Mouse (Mus musculus): Measurements from ENCODE around the gene Ces2e. TPM values are rescaled to one million over a fixed set of nuclear protein-coding genes. Genes with fewer than 3 reads are reported as not detected.

Ces2e gene
- polyA plus RNA-seq (2014; fragmentation: Illumina TruSeq; extraction: RNeasy Lipid Tissue Mini Kit (QIAGEN cat#74804); ENCODE audit: low read depth, low replicate concordance): 126 TPM

DNA sequence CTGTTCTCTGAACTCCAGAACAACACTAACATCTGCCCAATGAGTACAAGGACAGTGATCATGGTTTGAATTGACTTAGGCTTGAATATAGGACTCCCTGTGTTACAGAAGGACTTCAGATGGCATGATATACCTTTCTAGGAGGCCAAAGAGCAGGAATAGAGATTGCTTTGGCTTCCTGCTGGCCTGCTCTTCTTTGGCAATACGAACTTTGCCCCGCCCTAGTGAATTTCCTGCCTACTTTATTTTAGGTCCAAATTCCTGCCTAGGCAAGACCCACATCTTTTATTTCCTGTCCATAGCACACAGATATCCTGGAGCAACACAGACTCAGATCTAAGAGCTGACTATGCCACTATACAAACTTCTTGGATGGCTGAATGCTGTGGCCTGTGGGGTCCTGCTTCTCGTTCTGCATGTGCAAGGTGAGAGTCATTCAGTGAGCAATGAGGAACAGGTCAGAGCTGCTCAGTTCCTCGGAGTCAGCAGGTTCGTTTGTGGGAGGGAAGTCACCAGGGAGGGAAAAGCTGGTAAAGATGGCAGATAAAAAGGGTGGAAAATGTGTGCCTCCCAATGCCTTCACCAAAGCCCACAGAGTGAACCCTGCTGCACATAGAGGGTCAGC, at the start of gene Ces2e:
Gene Ces2e (plus strand): TSS at position 289 of the 625 bp plus-strand sequence.

DNA sequence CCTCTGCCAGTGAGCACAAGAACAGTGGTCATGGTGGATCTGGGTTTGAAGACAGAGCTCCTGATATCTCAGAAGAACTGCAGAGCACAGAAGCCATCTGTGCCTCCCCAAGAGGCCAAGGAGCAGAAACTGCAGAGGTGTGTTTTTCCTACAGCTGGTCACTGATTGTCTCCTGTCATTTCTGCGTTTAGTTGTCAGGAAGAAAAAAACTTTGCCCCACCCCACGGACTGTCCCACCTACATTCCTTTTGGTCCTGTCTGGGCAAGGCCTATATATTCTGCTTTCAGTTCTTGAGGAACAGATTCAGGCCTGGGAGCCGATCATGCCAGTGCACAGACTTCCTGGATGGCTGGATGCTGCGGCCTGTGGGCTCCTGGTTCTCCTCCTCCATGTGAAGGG, 21.0 kb downstream of the Ces2e start, which contains the start of gene Ces2f:
Gene Ces2f (plus strand): TSS at position 301 of the 400 bp plus-strand sequence.

DNA sequence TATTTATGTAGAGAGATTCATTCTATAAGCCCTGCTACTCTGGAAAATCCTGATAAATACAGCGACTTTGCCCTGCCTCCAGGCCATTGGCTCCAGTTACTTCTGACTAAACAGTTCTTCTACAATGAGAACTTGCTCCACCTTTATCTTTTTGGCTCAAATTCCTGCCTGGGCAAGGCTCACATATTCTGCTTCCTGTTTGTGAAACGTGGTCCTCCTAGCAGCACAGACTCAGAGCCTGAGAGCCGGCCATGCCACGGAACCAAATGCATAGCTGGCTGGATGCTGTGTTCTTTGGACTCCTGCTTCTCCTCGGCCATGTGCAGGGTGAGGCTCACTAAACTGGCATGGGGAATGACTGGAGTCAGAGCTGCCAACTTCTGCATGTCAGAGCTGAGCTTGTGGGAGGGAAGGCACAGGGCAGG, 35.5 kb downstream of the Ces2e start, which contains the start of gene Ces2g:
Gene Ces2g (plus strand): TSS at position 182 of the 425 bp plus-strand sequence.

Other genes with a start within 250 kb of the Ces2e start
- 141 TPM for gene Ces2a, start 192.3 kb upstream of the Ces2e start, polyA plus RNA-seq (2014; fragmentation: Illumina TruSeq; extraction: RNeasy Lipid Tissue Mini Kit (QIAGEN cat#74804); ENCODE audit: low read depth, low replicate concordance)
- 0.42 TPM for gene Ces2b, start 94.7 kb upstream of the Ces2e start, polyA plus RNA-seq (2014; fragmentation: Illumina TruSeq; extraction: RNeasy Lipid Tissue Mini Kit (QIAGEN cat#74804); ENCODE audit: low read depth, low replicate concordance)
- 107 TPM for gene Ces2c, start 79.2 kb upstream of the Ces2e start, polyA plus RNA-seq (2014; fragmentation: Illumina TruSeq; extraction: RNeasy Lipid Tissue Mini Kit (QIAGEN cat#74804); ENCODE audit: low read depth, low replicate concordance)
- gene Ces2f, start 21.1 kb downstream of the Ces2e start, polyA plus RNA-seq (2014; fragmentation: Illumina TruSeq; extraction: RNeasy Lipid Tissue Mini Kit (QIAGEN cat#74804); ENCODE audit: low read depth, low replicate concordance): not detected
- gene Ces2g, start 35.5 kb downstream of the Ces2e start, polyA plus RNA-seq (2014; fragmentation: Illumina TruSeq; extraction: RNeasy Lipid Tissue Mini Kit (QIAGEN cat#74804); ENCODE audit: low read depth, low replicate concordance): 57.8 TPM
- gene Ces2h, start 74.6 kb downstream of the Ces2e start, polyA plus RNA-seq (2014; fragmentation: Illumina TruSeq; extraction: RNeasy Lipid Tissue Mini Kit (QIAGEN cat#74804); ENCODE audit: low read depth, low replicate concordance): 0.26 TPM
- 886 TPM for gene Ces3a, start 122.3 kb downstream of the Ces2e start, polyA plus RNA-seq (2014; fragmentation: Illumina TruSeq; extraction: RNeasy Lipid Tissue Mini Kit (QIAGEN cat#74804); ENCODE audit: low read depth, low replicate concordance)
- 265 TPM for gene Ces3b, start 157.5 kb downstream of the Ces2e start, polyA plus RNA-seq (2014; fragmentation: Illumina TruSeq; extraction: RNeasy Lipid Tissue Mini Kit (QIAGEN cat#74804); ENCODE audit: low read depth, low replicate concordance)
- gene Ces4a, start 205.5 kb downstream of the Ces2e start, polyA plus RNA-seq (2014; fragmentation: Illumina TruSeq; extraction: RNeasy Lipid Tissue Mini Kit (QIAGEN cat#74804); ENCODE audit: low read depth, low replicate concordance): 0.56 TPM
- gene Cbfb, start 244.4 kb downstream of the Ces2e start, polyA plus RNA-seq (2014; fragmentation: Illumina TruSeq; extraction: RNeasy Lipid Tissue Mini Kit (QIAGEN cat#74804); ENCODE audit: low read depth, low replicate concordance): 31.0 TPM